Mouse (Mus musculus) embryo, embryonic 10.5 days (tissue): ENCODE results near the gene Stk11.

Source experiments
- DNase-seq: peaks from one replicate; pipeline ENCODE4 v3.0.0-alpha.2; 2015; ENCODE audit warnings: low spot score

Gene Stk11

DNA sequence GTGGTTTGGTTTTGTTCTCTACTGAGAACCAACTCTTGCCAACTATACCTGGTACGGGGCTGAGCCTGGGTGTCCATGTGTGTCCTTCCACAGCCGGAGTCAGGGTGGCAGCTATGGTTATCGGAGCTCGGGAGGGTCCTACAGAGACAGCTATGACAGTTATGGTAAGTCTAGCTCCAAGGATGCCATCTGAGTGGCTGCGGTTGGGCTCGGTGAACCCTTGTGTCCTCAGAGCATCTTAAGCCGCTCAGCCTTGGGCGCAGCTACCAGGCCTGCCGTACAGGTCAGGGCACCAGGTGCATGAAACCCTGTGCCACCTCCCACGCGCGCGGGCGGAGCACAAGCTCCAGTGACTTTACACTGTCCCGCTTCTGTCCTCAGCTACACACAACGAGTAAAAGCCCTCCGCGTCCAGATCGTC, 55.0 kb downstream of the Stk11 start:
- no peak for DNase-seq

- DNase-seq, result no peak
Measured at GRCm38 (mm10) chr10:80171252-80171651, 55.6 kb downstream of the Stk11 start.

DNA sequence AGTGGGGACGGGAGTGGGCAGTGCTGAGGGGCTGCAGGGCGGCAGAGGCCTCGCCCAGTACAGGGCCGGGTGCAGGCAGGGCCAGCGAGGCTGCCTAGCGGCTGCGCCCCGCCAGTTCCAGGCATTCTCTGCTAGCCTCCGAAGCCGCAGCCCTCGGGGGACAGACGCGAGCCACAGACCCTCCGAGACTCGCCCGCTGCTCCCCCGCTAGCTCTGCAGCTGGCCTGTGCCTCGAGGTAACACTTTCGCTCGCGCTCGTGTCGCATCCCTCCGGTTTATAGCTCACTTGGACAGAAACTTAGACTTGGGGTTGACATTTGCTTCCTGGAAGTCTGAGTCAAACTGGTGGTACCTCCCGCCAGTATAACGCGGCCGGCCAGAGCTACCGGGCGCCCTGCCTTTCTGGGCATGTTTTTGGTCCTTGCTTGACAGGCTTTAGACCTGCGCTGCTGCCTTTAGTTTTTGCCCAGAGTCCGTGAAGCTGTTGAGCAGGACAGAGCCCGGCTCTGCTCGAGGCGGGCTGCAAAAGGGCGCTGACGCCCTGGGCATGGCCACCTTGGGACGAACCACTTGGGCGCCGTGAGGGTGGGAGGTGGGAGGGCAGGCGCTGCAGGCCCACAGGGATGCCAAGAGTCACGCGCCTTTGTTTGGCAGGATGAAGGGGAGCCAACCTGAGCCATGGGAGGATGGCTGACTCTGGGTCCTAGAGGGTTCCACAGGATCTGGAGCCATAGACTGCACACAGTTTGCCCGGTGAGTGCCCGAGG, 56.3 kb downstream of the Stk11 start:
- DNase-seq, result no peak

DNA sequence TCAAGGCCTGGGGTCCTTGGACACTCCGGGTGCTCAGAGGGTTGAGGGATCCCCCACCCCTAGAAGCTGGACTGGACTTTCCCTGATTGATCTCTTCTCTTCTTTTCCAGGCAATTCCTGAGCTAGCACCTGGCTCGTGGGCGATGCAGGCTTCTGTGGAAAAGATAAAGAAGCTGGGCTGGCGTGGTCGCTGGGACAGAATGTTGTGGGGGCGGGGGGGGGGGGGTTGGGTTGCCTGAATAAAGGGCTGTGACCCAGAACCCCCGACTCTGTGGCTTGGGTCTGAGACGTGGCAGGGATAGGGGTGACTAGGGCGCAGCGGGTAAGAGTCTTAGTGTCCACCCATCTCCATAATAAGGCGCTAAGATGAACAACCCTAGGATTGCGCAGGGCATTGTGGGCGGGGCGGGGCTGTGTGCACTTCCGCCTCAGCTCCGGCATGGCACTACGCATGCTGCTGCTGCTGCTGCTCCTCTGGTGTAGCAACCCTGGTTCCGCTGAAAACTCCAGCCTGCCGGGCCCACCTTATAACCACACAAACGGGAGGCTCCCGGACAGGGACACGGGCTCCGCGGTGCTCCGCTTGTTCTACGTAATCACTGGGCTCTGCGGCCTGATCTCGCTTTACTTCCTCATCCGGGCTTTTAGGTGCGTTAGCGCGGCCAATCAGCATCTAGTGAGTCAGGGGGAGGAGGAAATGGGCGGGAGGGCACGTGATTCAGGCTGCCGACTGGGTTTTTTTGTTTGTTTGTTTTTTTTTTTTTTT, 57.1 kb downstream of the Stk11 start, which contains the start of gene 1600002K03Rik:
TSS of gene 1600002K03Rik (plus strand) at position 418 of the 766 bp plus-strand sequence.
- DNase-seq, result peak; percentile 95

- no peak for DNase-seq
Measured at GRCm38 (mm10) chr10:80173358-80173757, 57.8 kb downstream of the Stk11 start.

GRCm38 (mm10) chr10:80173955-80174640, 58.5 kb downstream of the Stk11 start:
- no peak for DNase-seq

- peak; percentile 78 for DNase-seq
Measured at GRCm38 (mm10) chr10:80174705-80175104, 59.1 kb downstream of the Stk11 start.

GRCm38 (mm10) chr10:80175536-80176269, 60.1 kb downstream of the Stk11 start:
- DNase-seq, result peak; percentile 77

DNA sequence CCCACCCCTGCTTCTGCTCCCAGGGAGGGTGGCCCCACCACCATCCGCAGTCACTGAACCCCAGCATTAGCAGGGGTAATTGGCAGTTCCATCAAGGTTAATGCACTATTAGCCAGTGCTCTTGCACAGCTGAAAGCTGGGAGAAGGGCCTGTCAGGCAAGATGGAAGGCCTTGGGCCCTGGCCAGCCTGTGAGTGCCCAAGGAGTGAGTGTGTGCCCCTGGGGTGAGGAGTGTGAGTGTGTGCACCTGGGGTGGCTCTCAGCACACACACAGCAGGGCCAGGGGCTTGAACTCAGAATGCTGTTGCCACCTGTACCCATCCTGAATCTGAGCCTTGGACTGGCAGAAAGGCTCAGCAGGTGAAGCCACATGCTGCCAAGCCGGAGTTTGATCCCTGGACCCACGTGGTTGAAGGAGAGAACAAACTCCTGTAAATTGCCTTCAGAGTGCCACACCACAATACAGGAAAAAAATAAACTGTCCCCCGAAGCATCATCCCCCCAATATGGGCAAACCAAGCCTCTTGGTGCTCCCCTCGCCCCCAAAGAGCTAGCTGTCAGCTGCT, 60.7 kb downstream of the Stk11 start:
- DNase-seq, result no peak

DNA sequence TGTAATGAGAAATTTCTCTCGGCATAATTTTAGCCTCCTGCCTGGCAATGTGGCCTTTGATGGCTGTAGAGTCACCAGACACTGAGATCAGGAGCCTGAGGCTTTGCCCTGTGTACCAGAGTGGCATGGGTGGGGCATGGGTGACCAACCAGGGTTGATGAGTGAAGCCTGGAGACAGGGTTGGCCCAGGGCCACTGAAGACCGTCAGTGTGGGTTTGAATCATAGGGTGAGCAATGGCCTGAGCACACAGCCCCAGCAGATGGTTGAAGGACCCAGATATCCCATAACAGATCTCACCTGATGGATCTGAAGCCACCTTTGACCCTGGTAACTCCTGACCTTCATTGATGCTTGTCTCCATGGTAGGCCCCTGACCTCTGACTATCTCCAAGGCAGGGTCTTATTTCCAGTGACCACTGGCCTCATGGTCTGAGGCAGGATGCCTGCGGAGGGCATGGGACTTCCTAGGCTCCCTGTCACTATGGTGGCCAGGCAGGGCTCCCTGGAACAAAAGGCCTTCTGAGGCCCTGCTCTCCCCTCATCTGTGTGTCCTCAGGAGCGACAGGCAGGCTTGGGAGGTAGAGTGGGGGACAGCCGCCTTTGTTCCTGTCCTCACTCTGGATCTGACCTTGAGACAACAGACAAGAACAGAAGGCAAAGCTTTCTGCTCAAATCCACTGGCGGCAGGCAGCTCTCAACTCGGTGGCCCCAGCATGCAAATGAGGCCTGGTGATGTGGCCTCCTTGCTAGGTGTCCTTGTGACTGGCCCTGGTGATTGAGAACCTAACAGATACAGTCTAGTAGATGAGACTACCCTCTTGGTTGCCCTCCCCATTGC, 62.1 kb downstream of the Stk11 start:
- no peak for DNase-seq

DNA sequence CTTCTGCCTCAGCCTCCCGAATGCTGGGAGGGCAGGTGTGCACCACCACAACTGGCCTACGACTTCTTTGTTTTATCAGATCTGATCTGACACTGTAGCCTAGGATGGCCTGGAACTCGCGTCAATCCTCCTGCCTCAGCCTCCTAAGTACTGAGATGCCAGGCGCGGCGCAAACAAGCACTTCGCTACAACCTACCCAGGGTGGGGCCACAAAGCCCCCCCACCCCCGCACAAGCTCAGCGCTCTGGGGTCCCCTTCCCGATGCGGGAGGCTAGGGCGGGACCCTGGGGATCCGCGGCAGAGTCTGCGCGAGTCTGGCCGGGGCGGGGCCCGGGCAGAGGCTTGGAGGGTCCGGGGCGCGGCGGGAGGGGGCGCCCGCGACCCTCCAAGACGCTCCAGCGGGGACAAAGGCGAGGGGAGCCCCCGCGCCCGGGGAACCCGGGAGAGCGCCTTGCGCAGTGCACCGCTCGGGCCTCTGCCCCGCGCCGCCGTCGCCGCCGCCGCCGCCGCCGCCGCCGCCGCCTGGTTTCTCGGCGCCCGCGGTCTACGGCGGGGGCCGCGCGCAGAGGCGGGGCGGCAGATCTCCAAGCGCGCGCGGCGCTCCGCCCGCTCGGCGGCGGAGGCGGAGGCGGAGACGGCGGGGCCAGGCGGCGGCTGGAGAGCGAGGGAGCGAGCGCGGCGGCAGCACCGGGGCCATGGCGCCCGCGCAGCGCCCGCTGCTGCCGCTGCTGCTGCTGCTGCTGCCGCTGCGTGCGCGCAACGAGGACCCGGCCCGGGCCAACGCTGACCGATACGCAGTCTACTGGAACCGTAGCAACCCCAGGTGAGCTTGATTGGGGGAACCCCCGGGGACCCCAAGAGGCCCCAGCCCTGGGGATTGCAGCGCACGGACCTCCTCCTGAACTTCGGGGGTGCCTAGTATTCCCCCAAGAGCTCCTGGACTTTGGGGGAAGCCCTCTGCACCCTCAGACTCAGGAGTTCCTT, 63.8 kb downstream of the Stk11 start, which contains the start of gene Efna2:
TSS of gene Efna2 (plus strand) at position 415 of the 984 bp plus-strand sequence.
- peak; percentile 86 for DNase-seq
